Mouse (Mus musculus) layer of hippocampus, adult 8-10 months (tissue): ENCODE data around the gene Zfp282. TPM values are rescaled to one million over a fixed set of nuclear protein-coding genes. Genes with fewer than 3 reads are reported as not detected.

Source experiments
- DNase-seq, 2 experiments: peaks; one replicate each; pipeline ENCODE4 v3.0.0; 2022; ENCODE audit warnings: low spot score in 2 of 2
- total RNA-seq, 4 experiments: library from RNA; stranded (reverse); gene quantifications; 2 replicates each; pipeline ENCODE4 v1.2.4; 2022

Zfp282 gene
- total RNA-seq, 4 experiments from 2014 or later, result 11.8 to 15.1 (median 12.4) TPM

DNA sequence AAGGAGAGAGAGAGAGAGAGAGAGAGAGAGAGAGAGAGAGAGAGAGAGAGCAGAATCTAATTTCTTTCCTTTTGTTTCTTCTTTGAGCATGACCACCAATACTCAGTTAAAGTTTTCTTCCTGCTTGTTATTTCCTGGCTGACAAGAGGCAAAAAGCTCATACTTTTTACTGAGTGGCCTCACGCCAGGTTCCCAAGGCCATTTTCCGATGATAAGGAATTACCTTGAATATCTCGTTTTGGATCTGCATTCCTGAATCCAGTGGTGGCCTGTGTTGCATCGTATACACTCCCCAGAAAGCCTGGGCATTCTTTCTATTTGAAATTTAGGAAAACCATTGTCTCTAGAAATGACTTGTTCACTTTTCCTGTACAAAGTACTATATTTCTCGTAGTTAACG, 22.4 kb downstream of the Zfp282 start:
- no peak for DNase-seq

DNA sequence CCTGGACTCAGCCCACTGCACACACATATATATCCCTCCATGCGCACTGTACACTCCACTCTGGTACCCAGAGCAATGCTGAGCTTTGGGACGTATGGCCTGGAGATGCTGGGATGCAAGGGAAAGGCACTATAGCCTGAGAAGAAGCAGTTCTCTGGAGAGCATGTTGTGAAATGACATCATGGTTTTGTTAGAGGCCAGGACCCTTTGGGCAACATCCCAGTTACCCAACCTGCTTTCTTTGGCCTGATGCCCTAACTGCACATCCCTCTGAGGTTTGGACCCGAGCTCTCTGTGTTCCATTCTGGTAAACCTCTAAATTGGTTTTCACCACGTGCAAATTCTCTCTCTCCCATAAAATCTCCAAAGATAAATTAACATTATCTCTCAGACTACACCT, 26.6 kb downstream of the Zfp282 start:
- DNase-seq, result no peak

DNA sequence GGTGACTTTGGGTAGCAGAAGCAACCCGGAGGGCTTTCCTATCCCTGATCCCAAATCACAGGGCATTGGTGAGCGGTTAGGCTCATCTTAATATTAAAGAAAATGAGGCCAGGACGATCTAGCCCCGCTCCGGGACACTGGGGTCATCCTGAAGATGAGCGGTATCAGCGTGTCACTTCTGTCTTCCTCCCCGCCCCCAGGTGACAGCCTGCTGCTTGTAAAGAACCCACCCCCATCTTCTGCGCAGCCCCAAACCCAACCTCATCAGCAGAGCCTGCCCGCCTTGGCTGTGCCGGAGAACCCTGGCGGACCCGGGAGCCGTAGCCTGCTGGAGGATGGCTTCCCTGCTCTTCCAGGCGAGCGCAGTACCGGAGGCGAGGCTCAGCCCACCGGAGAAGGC, 27.4 kb downstream of the Zfp282 start:
- no peak for DNase-seq

- DNase-seq, result no peak
These were observed 28.1 kb downstream of the Zfp282 start for GRCm38 (mm10) chr6:47904917-47905695.

DNA sequence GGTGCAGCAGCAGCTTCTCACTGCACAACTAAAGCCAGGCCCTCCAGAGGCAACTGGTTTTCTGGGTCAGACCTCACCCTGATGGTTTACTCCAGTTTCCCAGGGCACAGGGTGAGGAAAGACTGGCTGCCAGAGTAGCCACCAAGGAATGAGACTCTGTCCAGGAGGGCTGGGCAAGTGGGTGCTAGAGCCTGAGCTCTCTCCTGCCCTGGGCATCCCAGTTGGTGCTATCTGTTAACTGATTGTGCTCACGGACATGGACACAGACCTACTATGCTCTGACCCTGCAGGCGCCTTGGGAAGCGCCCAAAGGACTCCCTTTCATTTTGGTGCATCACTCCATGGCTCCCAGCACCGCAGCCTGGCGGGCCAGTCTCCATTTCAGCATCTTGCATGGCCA, 29.3 kb downstream of the Zfp282 start:
- no peak for DNase-seq

DNA sequence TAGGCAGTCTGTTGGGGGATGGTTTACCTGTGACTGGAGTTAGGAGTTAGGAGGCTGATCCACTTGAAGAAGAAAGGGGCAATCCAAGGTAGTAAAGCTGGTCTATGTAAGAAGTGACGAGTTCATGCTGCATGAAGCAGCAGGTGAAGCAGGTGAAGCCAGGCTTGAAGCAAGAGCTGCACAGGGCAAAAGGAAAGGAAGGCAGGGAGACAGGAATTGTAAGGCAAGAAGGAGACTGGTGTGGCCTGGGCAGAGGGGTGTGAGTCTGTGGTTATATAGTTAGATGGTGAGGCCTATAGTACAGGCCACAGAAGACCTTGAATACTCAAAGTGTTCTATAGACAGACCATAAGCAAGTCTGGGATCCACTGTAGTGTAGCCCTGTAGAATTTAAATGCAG, 32.0 kb downstream of the Zfp282 start:
- DNase-seq, result no peak

- no peak for DNase-seq
These were observed 34.6 kb downstream of the Zfp282 start for GRCm38 (mm10) chr6:47911650-47912049.

DNA sequence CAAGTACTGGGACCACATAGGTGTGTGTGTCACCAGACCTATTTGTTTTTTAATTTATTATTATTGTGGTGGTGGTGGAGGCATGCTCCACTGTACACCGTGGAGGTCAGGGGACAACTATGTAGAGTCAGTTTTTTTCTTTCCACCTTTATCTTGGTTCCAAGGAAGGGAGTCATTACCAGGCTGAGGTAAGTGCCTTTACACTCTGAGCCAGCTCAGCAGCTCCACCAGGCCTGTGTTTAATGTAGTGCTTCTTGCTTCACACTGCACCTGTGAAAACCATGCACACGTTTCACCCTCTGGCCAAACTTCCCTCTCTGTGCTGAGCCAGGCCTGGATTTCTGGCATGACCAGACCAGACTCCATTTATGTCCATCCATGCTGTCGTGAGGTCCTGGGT, 36.0 kb downstream of the Zfp282 start:
- DNase-seq, result no peak

- DNase-seq, result no peak
These were observed 40.0 kb downstream of the Zfp282 start for GRCm38 (mm10) chr6:47917051-47917450.

GRCm38 (mm10) chr6:47918768-47919274, 41.8 kb downstream of the Zfp282 start:
- DNase-seq, result no peak

DNA sequence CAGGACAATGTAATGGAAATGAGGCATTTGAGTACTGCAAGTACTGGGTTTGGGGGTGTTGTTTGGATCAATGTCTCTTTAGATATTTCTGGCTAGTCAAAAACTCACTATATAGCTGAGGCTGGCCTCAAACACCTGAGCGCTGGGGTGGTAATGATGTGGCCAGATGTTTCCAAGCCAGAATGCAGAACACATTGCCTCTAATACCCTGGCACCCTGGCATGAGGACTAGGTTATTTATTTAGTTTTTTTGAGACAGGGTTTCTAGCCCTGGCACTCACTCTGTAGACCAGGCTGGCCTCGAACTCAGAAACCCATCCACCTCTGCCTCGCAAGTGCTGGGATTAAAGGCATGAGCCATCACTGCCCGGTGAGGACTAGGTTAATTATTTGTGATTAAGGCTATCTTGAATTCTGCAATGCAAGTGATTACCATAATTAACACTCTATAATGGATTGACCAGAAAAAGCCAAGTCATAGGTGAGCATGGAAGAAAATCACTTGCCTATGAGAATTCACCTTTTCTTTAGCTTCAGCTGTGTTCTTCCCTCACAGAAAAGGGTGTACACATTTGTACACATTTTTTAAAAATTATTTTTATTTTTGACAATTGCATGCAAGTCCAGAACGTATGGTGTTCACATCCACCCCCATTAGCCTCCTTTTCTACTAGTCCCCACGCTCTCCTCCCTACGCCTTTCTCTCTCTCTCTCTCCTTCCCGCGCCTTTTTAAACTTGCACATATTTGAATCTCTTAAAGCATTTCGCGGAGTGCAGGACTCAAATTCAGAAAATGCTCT, 42.8 kb downstream of the Zfp282 start:
- DNase-seq, result no peak

DNA sequence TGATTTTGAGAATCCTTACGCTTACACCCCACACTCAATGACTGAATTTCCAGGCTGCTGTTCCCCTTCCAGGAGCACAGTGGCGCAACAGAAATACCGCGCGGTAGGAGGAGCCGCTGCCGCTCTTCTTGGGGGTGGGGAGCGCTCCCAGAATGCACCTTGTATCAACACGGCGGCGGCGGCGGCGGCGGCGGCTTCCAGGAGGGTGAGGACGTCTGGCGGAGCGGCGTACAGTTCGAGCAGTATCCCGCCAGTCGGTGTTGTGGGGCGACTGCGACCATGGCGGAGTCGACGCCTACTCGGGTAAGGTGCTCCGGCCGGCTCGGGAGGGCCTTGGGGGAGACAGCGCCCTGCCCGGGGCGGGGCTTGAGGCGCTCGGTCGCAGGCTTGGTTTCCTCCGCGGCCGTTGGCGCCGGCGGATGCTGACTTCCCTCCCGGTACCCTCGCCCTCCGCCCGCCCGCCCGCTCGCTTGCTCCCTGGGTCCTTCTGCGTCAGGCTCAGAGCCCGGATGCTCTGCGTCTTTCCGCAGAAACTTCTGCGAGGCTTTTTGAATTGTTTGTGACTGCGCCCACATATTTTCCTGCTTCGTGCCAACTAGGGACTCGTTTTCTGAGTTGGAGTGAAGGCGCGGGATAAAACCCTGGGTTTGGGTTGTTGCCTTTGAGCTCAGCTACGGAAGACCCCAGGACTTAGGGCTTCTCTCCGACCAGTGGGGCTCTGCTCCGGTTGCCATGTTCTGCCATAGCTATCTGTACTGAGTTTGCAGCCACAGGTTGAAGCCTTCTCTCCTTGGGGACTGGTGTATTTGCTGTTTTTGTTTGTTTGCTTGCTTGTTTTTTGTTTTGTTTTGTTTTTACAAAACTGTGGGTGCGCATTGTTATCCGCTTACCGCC, 43.7 kb downstream of the Zfp282 start, which contains the start of gene Zfp212:
Zfp212 (plus strand) TSS at position 30 of the 894 bp plus-strand sequence.
- peak; percentile 82 to 86 for DNase-seq

DNA sequence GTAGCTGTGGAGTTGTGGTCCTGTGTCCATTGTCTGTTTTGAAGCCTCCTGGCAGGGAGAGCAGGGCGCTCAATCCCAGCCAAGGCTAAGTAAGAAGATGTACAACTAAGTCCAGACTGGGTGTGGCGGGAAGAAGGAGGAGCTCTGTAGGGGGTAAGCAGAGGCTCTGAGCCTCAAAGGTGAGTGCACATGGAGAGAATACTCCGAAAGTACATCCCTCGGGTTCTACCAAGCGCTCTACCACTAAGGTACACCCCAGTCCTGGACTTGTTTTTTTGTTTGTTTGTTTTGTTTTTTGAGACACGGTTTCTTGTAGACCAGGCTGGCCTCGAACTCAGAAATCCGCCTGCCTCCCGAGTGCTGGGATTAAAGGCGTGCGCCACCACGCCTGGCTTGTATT, 65.5 kb downstream of the Zfp282 start:
- DNase-seq, result no peak

- DNase-seq, result peak in 1 of 2 experiments; percentile 37
These were observed 66.2 kb downstream of the Zfp282 start for GRCm38 (mm10) chr6:47943021-47943691.

- no peak for DNase-seq
These were observed 66.7 kb downstream of the Zfp282 start for GRCm38 (mm10) chr6:47943721-47944120.

DNA sequence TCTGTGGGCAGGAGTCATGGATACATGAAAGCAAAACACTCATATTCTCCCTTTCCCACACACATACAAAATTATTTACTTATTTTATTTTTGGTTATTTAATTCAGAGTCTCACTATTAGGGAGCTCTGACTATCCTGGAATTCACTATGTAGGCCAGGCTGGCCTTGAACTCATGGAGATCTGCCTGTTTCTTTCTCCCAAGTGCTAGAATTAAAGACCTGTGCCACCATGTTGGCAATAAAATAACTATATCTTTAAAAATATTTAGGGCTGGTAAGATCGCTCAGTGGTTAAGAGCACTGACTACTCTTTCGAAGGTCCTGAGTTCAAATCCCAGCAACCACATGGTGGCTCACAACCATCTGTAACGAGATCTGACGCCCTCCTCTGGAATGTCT, 70.4 kb downstream of the Zfp282 start:
- no peak for DNase-seq

DNA sequence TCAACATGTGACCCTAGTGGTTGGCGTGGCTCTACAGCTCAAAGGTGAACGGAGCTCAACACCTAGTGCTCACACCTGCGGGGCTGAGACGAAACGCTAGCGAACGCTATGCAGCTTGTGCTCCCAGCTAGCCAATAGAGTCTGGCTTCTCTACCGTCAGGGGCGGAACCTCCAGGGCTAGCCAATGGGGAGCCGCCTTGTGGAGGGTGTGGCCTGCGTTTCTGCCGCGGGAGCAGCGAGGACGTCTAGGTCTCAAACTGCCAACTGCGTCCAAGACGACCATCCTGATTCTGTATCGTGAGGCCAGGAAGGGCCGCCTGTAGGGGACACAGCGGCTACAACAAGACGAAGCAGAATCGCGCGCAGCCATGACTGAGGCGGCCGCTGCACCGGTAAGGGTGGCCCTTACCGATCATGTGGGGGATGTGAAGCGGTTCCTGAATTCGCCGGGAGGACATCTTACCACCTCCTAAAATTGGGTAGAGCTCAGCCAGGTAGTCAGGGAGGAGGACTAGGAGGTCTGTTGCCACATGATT, 76.3 kb downstream of the Zfp282 start, which contains the start of gene Zfp956:
Zfp956 (plus strand) TSS at position 200 of the 536 bp plus-strand sequence.
- peak; percentile 92 to 93 for DNase-seq

- DNase-seq, result no peak
These were observed 77.4 kb downstream of the Zfp282 start for GRCm38 (mm10) chr6:47954425-47954824.

GRCm38 (mm10) chr6:47957816-47958215, 80.8 kb downstream of the Zfp282 start:
- DNase-seq, result no peak
